Mouse (Mus musculus): ENCODE measurements around the gene Gm45234.

The Gm45234 gene

DNA sequence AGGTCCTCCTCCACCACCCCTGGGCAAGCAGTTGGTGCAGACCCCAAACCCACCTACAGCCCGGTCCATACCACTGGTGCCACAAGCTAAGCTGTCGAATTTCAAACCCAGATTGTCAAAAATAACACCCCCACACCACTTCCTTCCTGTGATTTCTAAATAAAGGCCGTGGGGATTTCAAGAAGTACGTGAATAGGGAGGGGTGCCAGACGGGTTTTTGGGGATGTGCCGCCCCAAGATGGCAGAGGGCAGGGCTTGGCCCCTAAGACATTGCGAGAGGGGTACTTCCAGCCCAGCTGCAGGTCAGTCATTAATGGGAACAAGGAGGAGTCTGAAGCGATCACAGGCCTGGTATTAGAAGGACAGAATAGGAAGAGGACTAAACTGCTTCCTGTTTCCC is 32.3 kb downstream of the Gm45234 start:
- in situ Hi-C loops (cut with MboI; ENCODE audit: low pct_unique_long_range_greater_than_20kb in 1 of 2, low sequenced_read_pairs in 2 of 2, unreplicated experiment in 1 of 2), result no loop called here

DNA sequence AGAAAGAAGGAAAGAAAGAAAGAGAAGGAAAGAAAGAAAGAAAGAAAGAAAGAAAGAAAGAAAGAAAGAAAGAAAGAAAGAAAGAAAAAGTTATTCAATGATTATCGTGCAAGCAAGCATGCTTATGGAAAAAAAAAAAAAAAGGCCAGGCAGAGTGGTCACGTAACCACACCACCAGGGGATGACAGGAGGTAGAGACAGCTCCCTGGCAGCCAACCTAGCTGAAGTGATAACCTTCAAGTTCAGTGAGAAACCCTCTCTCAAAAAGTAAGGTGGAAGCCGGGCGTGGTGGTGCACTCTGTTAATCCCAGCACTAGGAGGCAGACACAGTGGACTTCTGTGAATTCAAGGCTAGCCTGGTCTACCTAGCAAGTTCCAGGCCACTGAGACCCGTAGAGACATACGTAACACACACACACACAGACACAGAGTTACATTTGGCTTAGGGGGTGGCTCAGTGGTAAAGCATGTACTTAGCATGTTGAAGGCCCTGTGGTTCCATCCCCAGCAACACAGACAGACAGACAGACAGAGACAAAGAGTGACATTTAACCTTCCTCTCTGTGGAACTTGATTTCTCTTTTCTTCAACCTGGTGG is 32.8 kb downstream of the Gm45234 start:
- in situ Hi-C loops (cut with MboI; ENCODE audit: low pct_unique_long_range_greater_than_20kb in 1 of 2, low sequenced_read_pairs in 2 of 2, unreplicated experiment in 1 of 2), result no loop called here

- in situ Hi-C loops (cut with MboI; ENCODE audit: low pct_unique_long_range_greater_than_20kb in 1 of 2, low sequenced_read_pairs in 2 of 2, unreplicated experiment in 1 of 2), result no loop called here
Observed at GRCm38 (mm10) chr6:124720904-124721303, 34.9 kb downstream of the Gm45234 start.

DNA sequence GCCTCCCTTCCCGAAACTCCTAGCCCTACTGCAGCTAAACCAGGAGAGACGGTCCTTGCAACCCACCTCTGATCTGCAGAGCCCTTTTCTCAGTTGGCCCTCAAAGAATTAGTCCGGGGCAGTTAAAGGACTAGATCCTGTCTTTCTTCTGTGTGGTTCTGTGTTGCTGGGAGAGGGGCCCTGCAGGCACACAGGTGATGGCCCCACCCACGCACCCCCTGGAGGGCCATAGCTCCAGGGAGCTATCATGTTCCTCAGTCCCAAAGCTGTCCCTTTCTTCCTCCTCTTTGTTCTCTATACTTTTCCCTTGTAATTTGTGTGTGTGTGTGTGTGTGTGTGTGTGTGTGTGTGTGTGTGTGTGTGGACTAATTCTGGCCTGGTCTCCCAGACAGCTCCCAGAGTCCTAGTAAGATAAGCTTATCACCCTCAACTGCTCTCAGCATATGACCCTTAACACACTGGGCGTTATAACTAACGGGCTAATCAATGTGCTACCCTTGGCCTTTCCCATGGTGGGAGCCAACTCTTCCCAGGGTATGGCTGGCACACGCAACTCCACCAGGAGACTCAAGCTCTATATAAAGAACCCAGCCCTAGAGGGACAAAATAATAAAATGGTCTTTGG is 36.4 kb downstream of the Gm45234 start:
- in situ Hi-C loops (cut with MboI; ENCODE audit: low pct_unique_long_range_greater_than_20kb in 1 of 2, low sequenced_read_pairs in 2 of 2, unreplicated experiment in 1 of 2), result no loop called here

DNA sequence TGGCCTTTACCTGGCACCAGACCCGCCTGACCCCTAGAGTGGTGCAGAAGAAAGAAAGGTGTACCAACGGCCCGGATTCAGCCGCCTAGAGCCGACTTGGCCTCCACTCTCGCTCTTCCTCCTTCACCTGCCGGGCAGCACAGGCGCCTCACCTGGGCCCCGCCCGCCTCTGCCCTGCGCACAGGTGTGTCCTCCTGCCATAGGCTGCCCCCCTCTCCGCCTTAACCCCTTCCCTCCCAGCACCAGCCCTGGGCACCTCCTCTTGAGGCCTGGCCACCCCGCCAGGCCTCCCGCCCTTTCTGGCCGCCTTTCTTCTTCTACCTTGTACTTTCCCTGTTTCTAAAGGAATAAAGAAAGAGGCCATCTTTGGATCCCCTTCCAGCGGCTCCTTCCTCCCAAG is 37.1 kb downstream of the Gm45234 start:
- in situ Hi-C loops (cut with MboI; ENCODE audit: low pct_unique_long_range_greater_than_20kb in 1 of 2, low sequenced_read_pairs in 2 of 2, unreplicated experiment in 1 of 2), result no loop called here

DNA sequence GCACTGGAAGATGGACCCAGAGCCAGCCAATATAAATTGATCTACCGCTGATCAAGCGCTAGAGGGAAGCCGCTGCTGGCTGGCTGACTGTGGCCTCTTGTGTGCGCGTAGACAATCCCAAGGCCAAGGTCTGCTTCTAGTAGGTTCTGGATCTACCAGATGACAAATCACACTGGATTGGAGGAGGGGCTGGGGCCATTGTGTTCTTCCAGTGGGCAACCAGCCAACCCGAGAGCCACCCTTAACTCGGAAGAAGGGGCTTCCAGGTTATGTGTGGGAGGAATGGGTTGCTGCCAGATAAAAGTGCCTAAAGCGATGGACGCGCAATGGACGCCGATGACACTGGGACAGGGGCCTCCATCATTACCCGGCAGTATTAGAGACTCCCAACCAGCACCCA is 37.9 kb downstream of the Gm45234 start:
- in situ Hi-C loops (cut with MboI; ENCODE audit: low pct_unique_long_range_greater_than_20kb in 1 of 2, low sequenced_read_pairs in 2 of 2, unreplicated experiment in 1 of 2), result no loop called here

DNA sequence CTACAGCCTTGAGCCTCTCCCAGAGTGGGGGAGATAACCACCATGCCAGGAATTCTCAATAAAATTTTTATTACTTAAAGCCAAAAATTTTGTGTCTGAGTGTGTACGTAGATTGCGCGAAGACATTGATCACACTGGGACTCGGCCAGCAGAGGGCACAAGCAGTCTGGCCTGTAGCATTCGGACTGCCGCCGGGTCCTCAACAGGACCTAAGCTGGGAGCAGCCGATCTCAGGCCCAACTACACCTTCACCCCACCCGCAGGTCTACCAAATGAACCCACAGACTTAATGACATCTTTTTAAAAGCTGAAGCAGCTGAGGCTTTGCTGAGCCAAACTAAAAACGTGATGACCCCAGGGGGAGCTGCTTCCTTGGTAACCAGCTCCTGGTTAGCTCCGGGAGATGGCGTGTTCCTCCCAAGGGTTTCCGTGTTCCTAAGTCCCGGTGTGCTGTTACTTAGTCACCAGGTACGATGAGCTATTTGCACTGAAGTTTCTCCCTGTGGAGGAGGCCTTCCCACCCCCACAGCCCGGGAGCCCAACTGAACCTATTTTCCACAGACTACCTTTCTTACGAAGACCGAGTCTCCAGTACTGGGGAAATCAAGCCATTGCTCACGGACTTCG is 38.8 kb downstream of the Gm45234 start:
- in situ Hi-C loops (cut with MboI; ENCODE audit: low pct_unique_long_range_greater_than_20kb in 1 of 2, low sequenced_read_pairs in 2 of 2, unreplicated experiment in 1 of 2), result no loop called here

DNA sequence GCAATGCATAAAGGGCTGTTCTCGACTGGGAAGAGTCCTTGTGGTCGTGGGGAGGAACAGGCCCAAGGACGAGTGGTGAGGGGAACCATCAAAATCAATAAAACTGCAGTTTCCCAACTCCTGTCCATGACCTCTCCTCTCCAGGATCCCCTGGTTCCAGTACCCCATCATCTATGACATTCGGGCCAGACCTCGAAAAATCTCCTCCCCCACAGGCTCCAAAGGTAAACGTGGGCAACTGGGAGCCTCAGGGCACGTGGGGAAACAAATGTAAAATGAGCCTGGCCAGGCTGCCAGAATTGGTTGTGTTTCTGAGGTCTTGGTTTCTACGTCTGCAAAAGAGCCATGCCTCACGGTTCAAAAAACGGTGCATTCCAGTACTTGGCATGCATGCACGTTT is 42.9 kb downstream of the Gm45234 start:
- in situ Hi-C loops (cut with MboI; ENCODE audit: low pct_unique_long_range_greater_than_20kb in 1 of 2, low sequenced_read_pairs in 2 of 2, unreplicated experiment in 1 of 2), result no loop called here

GRCm38 (mm10) chr6:124711824-124712782 is 43.7 kb downstream of the Gm45234 start, which contains the start of the genes Emg1 and Phb2:
Gene Emg1 (minus strand): TSS chr6:124712178.
Gene Phb2 (plus strand): TSS chr6:124712336.
- in situ Hi-C loops (cut with MboI; ENCODE audit: low pct_unique_long_range_greater_than_20kb in 1 of 2, low sequenced_read_pairs in 2 of 2, unreplicated experiment in 1 of 2), result no loop called here

DNA sequence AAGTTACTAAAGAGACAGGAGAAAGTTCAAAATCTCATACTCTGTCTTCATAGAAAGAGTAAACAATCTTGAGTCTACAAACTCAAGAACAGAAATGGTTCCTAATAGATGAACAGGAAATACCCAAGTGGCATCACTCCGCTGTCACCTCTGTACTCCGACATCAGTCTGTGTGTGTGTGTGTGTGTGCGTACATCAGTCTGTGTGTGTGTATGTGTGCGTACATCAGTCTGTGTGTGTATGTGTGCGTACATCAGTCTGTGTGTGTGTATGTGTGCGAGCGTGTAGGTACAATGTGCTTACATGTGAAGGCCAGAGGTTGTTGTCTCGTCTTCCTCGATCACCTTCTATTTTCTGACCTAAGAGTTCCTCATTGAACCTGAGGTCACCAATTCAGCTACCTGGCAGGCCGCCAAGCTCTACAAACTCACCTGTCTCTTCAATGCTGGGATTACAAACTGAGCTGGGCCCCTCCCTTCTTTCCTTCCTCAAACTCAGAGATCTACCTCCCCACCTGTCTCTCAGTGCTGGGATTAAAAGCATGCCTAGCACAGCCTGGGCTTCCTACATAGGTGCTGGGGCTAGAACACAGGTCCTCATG is 47.4 kb downstream of the Gm45234 start:
- in situ Hi-C loops (cut with MboI; ENCODE audit: low pct_unique_long_range_greater_than_20kb in 1 of 2, low sequenced_read_pairs in 2 of 2, unreplicated experiment in 1 of 2), result no loop called here

DNA sequence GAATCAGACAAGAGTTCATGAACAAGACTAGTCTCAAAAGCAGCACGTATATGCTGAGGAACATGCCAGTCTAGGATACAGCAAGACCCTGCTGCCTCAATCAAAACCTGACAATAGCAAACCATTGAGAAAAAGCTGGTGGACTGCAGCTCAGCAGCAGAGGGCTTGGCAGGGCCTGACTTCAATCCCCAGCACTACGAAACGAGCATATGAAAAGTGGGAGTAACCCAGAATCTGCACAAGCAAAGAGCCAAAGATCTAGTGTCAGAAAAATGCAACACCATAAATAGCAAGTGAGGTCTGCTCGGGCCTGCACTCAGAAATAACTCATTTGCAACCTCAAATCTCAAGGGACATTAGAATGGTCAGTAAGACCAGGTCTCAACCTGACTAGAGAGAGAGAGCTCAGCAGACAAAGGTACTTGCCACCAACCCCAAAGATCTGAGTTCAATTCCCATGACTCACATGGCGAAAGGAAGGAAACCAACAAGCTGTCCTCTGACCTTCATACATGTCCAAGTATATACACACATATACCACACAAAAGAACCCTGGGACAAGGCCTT is 49.7 kb downstream of the Gm45234 start:
- in situ Hi-C loops (cut with MboI; ENCODE audit: low pct_unique_long_range_greater_than_20kb in 1 of 2, low sequenced_read_pairs in 2 of 2, unreplicated experiment in 1 of 2), result no loop called here

DNA sequence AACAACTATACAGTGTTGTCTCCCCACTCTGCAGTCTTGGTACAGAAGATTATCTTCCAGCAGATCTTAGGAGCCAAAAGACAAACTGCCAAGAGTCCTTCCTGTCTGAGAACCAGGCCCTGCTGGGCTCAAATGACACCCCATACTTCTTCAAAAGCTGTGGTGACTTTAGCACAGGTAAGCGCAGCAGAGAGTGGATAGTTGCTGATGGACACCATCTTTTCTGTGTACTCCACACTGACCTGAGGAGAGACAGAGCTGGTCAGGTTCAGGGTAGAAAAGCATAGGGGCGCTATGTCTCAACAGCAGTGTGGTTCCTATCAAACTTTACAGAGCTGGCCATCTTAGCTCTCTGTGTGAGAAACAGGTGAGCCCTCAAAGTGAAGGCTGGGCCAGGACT is 51.4 kb downstream of the Gm45234 start:
- in situ Hi-C loops (cut with MboI; ENCODE audit: low pct_unique_long_range_greater_than_20kb in 1 of 2, low sequenced_read_pairs in 2 of 2, unreplicated experiment in 1 of 2), result no loop called here

GRCm38 (mm10) chr6:124703789-124704188 is 52.0 kb downstream of the Gm45234 start:
- in situ Hi-C loops (cut with MboI; ENCODE audit: low pct_unique_long_range_greater_than_20kb in 1 of 2, low sequenced_read_pairs in 2 of 2, unreplicated experiment in 1 of 2), result no loop called here

DNA sequence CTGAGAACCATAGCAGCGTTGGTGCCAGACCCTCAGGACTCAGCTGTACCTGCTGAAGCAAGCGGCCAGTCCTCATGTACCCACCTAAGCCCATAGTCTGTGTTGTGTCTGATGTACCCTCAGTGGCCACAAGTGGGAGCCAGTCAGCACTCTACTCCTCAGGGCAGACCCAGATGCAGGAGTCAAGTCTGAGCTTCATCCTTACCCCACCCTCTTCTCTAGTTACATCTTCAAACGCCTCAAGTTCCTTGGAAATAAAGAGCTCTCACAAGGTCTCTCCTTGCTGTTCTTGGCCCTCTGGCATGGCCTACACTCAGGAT is 53.1 kb downstream of the Gm45234 start:
- in situ Hi-C loops (cut with MboI; ENCODE audit: low pct_unique_long_range_greater_than_20kb in 1 of 2, low sequenced_read_pairs in 2 of 2, unreplicated experiment in 1 of 2), result no loop called here

GRCm38 (mm10) chr6:124702102-124702783 is 53.6 kb downstream of the Gm45234 start:
- in situ Hi-C loops (cut with MboI; ENCODE audit: low pct_unique_long_range_greater_than_20kb in 1 of 2, low sequenced_read_pairs in 2 of 2, unreplicated experiment in 1 of 2), result no loop called here

DNA sequence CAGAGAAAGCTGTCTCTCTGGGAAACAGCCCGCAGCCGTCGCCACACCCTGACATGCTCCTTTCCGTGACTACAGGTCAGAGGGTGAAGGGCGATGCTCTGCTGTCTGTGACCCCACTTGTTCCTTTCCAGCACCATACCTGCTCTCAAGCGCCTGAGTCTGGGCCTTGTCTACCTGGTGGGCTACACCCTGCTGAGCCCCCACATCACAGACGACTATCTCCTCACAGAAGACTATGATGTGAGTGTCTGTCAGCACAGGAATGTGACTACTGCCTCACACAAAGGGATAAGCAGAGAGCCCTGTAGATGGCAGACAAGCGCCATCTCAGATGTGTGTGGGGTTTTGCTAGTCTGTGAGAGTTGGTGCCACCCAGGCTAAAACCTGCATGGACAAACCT is 54.5 kb downstream of the Gm45234 start:
- in situ Hi-C loops (cut with MboI; ENCODE audit: low pct_unique_long_range_greater_than_20kb in 1 of 2, low sequenced_read_pairs in 2 of 2, unreplicated experiment in 1 of 2), result no loop called here

DNA sequence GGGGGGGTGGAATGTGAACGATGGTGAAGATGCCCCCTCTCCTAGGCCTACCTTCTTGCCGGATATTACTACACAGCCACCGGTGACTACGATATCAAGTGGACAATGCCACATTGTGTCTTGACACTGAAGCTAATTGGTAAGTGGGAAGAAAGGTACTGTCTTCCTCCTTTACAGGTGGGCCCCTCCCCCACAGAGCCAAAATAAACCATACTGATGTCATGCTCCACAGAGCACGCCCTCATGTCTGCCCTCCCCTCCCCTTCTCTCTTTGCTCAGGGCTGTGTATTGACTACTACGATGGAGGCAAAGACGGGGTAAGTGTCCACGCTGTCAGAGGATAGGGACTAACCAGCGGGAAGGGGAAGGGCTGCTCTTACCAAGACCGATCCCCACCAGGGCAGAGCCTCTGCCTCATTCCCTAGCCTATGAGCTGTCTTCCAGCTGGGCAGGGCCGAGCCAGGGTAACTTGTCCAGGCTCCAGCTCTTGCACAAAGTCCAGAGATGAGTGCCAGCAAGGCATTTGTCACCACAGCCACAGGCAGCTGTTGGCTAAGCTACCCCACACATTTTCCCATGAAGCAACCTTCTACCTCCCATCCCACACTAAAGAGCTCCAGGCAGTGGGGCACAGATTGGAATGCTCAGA is 55.7 kb downstream of the Gm45234 start:
- in situ Hi-C loops (cut with MboI; ENCODE audit: low pct_unique_long_range_greater_than_20kb in 1 of 2, low sequenced_read_pairs in 2 of 2, unreplicated experiment in 1 of 2), result no loop called here

DNA sequence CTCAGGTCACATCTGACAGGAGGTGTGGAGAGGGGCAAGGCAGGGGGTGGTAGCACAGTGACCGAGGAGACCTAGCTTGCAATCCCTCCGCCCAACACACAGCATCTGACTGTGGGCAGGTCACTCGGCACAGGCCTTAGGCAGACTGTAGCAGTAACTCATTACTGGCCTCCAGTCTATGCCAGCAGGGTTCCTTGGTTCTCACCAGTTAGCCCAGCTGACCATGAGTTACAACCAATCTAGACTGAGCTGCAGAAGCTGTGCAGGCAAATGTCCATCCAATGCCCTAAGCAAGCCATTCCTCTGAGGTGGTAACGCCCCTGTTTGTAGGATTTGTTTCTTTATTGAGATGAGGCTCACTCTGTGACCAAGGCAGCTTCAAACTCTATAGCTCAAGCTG is 56.5 kb downstream of the Gm45234 start:
- in situ Hi-C loops (cut with MboI; ENCODE audit: low pct_unique_long_range_greater_than_20kb in 1 of 2, low sequenced_read_pairs in 2 of 2, unreplicated experiment in 1 of 2), result no loop called here

Measured in mouse embryonic stem cell (cell line).